8 mouse cellular contexts compared by ENCODE assay signal in the genomic region with DNA sequence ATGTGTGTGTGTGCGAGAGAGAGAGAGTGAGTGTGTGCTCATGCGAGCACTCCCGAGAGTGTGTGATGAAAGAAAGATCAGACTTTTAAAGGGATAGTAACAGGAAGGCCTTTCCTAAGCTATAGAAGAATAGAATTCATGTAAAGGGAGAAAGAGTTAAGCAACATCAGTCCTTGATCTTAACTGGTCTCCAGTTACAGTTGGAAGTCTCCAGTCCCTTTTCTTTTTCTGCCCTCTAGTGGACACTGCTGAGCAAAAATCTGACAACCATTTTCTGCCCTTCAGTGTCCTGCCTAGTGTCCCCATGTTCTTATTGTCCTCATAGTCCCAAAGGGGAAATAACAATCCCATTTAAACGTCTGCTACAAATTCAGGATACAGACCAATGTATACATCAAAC. TPM values are rescaled to one million over a fixed set of nuclear protein-coding genes. Genes with fewer than 3 reads are reported as not detected.
A peak's percentile ranks its signal among the peaks of the same experiment; 100 is the strongest.
DNase-seq lines count a peak whose midpoint lies in the region; ATAC-seq lines count a peak whose summit lies in the region.

No protein-coding gene starts in this region.

- H3K4me1 ChIP-seq in midbrain, embryonic 11.5 days (ENCODE audit: control insufficient read depth, insufficient read depth, low read length), result peaks cover 3% of the 10 kb centered on the region
- H3K4me1 ChIP-seq in midbrain, embryonic 16.5 days (ENCODE audit: control insufficient read depth, insufficient read depth, low read length), result peaks cover 5% of the 10 kb centered on the region

- no peak overlapping the region for H3K4me3 ChIP-seq in midbrain, embryonic 11.5 days (ENCODE audit: low read depth, low read length)
- H3K4me3 ChIP-seq in midbrain, embryonic 16.5 days (ENCODE audit: low read depth, low read length), result no peak overlapping the region

- no peaks in the 10 kb centered on the region for H3K36me3 ChIP-seq in midbrain, embryonic 11.5 days (ENCODE audit: control insufficient read depth, insufficient read depth, low read length)
- no peaks in the 10 kb centered on the region for H3K36me3 ChIP-seq in midbrain, embryonic 16.5 days (ENCODE audit: control insufficient read depth, insufficient read depth, low read length)

- H3K9me3 ChIP-seq in midbrain, embryonic 11.5 days (ENCODE audit: control insufficient read depth, low read length), result no peaks in the 10 kb centered on the region
- no peaks in the 10 kb centered on the region for H3K9me3 ChIP-seq in midbrain, embryonic 16.5 days (replicated peaks; ENCODE audit: control insufficient read depth, low read length, poor library complexity, severe bottlenecking)

- no peak for ATAC-seq in CD4-positive, CD25-positive, alpha-beta regulatory T cell, adult 4 months
- ATAC-seq in midbrain, embryonic 11.5 days (ENCODE audit: low FRiP score), result no peak
- no peak for ATAC-seq in midbrain, embryonic 16.5 days

- H3K27me3 ChIP-seq in midbrain, embryonic 11.5 days (ENCODE audit: control insufficient read depth, insufficient read depth, low read length), result no peaks in the 10 kb centered on the region
- no peaks in the 10 kb centered on the region for H3K27me3 ChIP-seq in midbrain, embryonic 16.5 days (ENCODE audit: control insufficient read depth, insufficient read depth, low read depth, low read length)

- H3K9ac ChIP-seq in midbrain, embryonic 11.5 days (ENCODE audit: low read length), result no peak overlapping the region
- H3K9ac ChIP-seq in midbrain, embryonic 16.5 days (ENCODE audit: low read depth, low read length), result no peak overlapping the region

- WGBS in midbrain, embryonic 11.5 days, result 65% methylated on average over 4 of the region's 4 CpGs
- 52% methylated on average over 4 of the region's 4 CpGs for WGBS in midbrain, embryonic 16.5 days

- no peak overlapping the region for H3K27ac ChIP-seq in midbrain, embryonic 11.5 days (ENCODE audit: low read depth, low read length)
- no peak overlapping the region for H3K27ac ChIP-seq in midbrain, embryonic 16.5 days (ENCODE audit: low read length)

- peak; percentile 65 for DNase-seq in CD4-positive, CD25-positive, alpha-beta regulatory T cell, adult 2 months (ENCODE audit: low read depth, low spot score)
- DNase-seq in midbrain, embryonic 11.5 days (ENCODE audit: low spot score, missing footprints), result peak; percentile 93
- peak; percentile 69 for DNase-seq in embryo, embryonic 11.5 days (ENCODE audit: low read depth, low spot score)
- peak; percentile 50 to 67 for DNase-seq in kidney, adult 8-10 months
- peak; percentile 66 for DNase-seq in lung, postnatal 25 days (ENCODE audit: low spot score)
- no peak for DNase-seq in ovary, adult 18-20 months (ENCODE audit: low spot score)

- H3K4me2 ChIP-seq in midbrain, embryonic 11.5 days, result no peak overlapping the region
- H3K4me2 ChIP-seq in midbrain, embryonic 16.5 days (ENCODE audit: low read length), result no peak overlapping the region

RNA-seq across cellular contexts. Expression of a gene that starts 4.6 kb away (rescaled TPM):
- 1 to 10 TPM; 6.1 to 8.2 TPM for polyA plus RNA-seq in CD4-positive, CD25-positive, alpha-beta regulatory T cell, adult 4 months (2017; shearing (Covaris generic))
- polyA plus RNA-seq in midbrain, embryonic 11.5 days (2014; fragmentation: Nextera tagmentation; extraction: Ambion mirVana), result 32.6 and 35.3 TPM in 2 replicates
- polyA plus RNA-seq in midbrain, embryonic 16.5 days (2015; fragmentation: Nextera tagmentation; extraction: Ambion mirVana), result 5.7 and 6.3 TPM in 2 replicates
